Mouse (Mus musculus) limb, embryonic 11.5 days (tissue): ENCODE measurements around the gene Ctss. TPM values are rescaled to one million over a fixed set of nuclear protein-coding genes. Genes with fewer than 3 reads are reported as not detected.
"Not testable (repeated sequence)": the region's sequence is repeated elsewhere in the genome, so short reads cannot be mapped to it uniquely, and the experiment has no call there.

Experiments used
- ATAC-seq: fragments of 200-750 bp; cut with Nextera tagmentation; 2 replicates; pipeline ENCODE4 v1.8.0; 2017; ENCODE audit warnings: low read depth; ENCODE audit not compliant: insufficient number of reproducible peaks, low FRiP score, low TSS enrichment
- DNase-seq: peaks from one replicate; pipeline ENCODE4 v3.0.0-alpha.2; 2015; ENCODE audit warnings: low spot score
- H3K27ac ChIP-seq: fragments of 300-500 bp; sonication (generic); replicated peaks from 2 replicates; pipeline ENCODE4 v1.5.1; 2014; ENCODE audit warnings: low read depth, mild to moderate bottlenecking, low read length
- H3K27me3 ChIP-seq: fragments of 300-500 bp; sonication (generic); 2 replicates; pipeline ENCODE4 v1.6.1; 2014; ENCODE audit warnings: mild to moderate bottlenecking, low read length, mixed read lengths; ENCODE audit not compliant: control insufficient read depth, insufficient read depth
- H3K36me3 ChIP-seq: fragments of 300-500 bp; sonication (generic); 2 replicates; pipeline ENCODE4 v1.6.1; 2014; ENCODE audit warnings: mild to moderate bottlenecking, low read length, moderate library complexity, mixed read lengths; ENCODE audit not compliant: control insufficient read depth, insufficient read depth
- H3K4me1 ChIP-seq: fragments of 300-500 bp; sonication (generic); 2 replicates; pipeline ENCODE4 v1.6.1; 2014; ENCODE audit warnings: low read length, mixed read lengths; ENCODE audit not compliant: control insufficient read depth, insufficient read depth
- H3K4me2 ChIP-seq: fragments of 300-500 bp; sonication (generic); 2 replicates; pipeline ENCODE4 v1.6.1; 2014; ENCODE audit warnings: low read depth, mild to moderate bottlenecking, moderate library complexity; ENCODE audit not compliant: severe bottlenecking
- H3K4me3 ChIP-seq: fragments of 300-500 bp; sonication (generic); 2 replicates; pipeline ENCODE4 v1.5.1; 2014; ENCODE audit warnings: low read depth, low read length
- H3K9ac ChIP-seq: fragments of 300-500 bp; sonication (generic); 2 replicates; pipeline ENCODE4 v1.6.1; 2014; ENCODE audit warnings: mild to moderate bottlenecking, low read length
- H3K9me3 ChIP-seq: fragments of 300-500 bp; sonication (generic); 2 replicates; pipeline ENCODE4 v1.6.1; 2016; ENCODE audit warnings: low read length; ENCODE audit not compliant: control insufficient read depth
- WGBS: fragments of 180-500 bp; shearing (Covaris S2); extraction: QIAGEN DNeasy Blood & Tissue Kit; methylation state at CpG from one replicate; pipeline ENCODE4 v1.1.7; 2014; 5-methylcytosine and 5-hydroxymethylcytosine counted together
- polyA plus RNA-seq: library from polyadenylated mRNA; unstranded; fragments of >200 nt; fragmentation: Nextera tagmentation; extraction: Ambion mirVana; gene quantifications from 2 replicates; pipeline ENCODE4 v1.2.1, GENCODE M21; 2014

Gene Ctss
- polyA plus RNA-seq, 1 experiment from 2014 or later: 5.6 TPM

- no peak for DNase-seq
- Histone ChIP-seq H3K9me3 (no peaks in the 10 kb centered on the region), H3K4me2 (no peak overlapping the region), H3K9ac (no peak overlapping the region), H3K36me3 (no peaks in the 10 kb centered on the region), H3K4me3 (no peak overlapping the region), H3K4me1 (no peaks in the 10 kb centered on the region), H3K27ac (no peak overlapping the region), H3K27me3 (no peaks in the 10 kb centered on the region)
- no peak for ATAC-seq
- 90% methylated on average over 10 of the region's 10 CpGs for WGBS
Measured at GRCm38 (mm10) chr3:95538936-95539335, 12.3 kb downstream of the Ctss start.

GRCm38 (mm10) chr3:95539837-95540236 lies 13.3 kb downstream of the Ctss start:
- no peak overlapping the region for H3K4me3 ChIP-seq
- 92% methylated on average over 4 of the region's 4 CpGs for WGBS
- H3K4me2 ChIP-seq: no peak overlapping the region
- no peak overlapping the region for H3K9ac ChIP-seq
- no peaks in the 10 kb centered on the region for H3K27me3 ChIP-seq
- H3K36me3 ChIP-seq: no peaks in the 10 kb centered on the region
- no peaks in the 10 kb centered on the region for H3K9me3 ChIP-seq
- ATAC-seq: no peak
- DNase-seq: no peak
- no peaks in the 10 kb centered on the region for H3K4me1 ChIP-seq
- no peak overlapping the region for H3K27ac ChIP-seq

GRCm38 (mm10) chr3:95541186-95541585 lies 14.6 kb downstream of the Ctss start:
- not testable (repeated sequence) for H3K9me3 ChIP-seq, H3K4me3 ChIP-seq, H3K27me3 ChIP-seq, ATAC-seq, H3K36me3 ChIP-seq, H3K27ac ChIP-seq, H3K4me2 ChIP-seq, DNase-seq, H3K9ac ChIP-seq, H3K4me1 ChIP-seq
- 83% methylated on average over 2 of the region's 2 CpGs for WGBS

GRCm38 (mm10) chr3:95542171-95542570 lies 15.6 kb downstream of the Ctss start:
- Histone ChIP-seq H3K9ac (no peak overlapping the region), H3K27ac (no peak overlapping the region), H3K9me3 (no peaks in the 10 kb centered on the region), H3K4me2 (no peak overlapping the region), H3K4me1 (no peaks in the 10 kb centered on the region), H3K36me3 (no peaks in the 10 kb centered on the region), H3K27me3 (no peaks in the 10 kb centered on the region), H3K4me3 (no peak overlapping the region)
- ATAC-seq: no peak
- DNase-seq: no peak

- 73% methylated on average over 7 of the region's 7 CpGs for WGBS
- H3K9ac ChIP-seq: no peak overlapping the region
- H3K4me2 ChIP-seq: no peak overlapping the region
- no peaks in the 10 kb centered on the region for H3K4me1 ChIP-seq
- H3K36me3 ChIP-seq: no peaks in the 10 kb centered on the region
- no peaks in the 10 kb centered on the region for H3K9me3 ChIP-seq
- H3K4me3 ChIP-seq: no peak overlapping the region
- no peak for DNase-seq
- H3K27me3 ChIP-seq: no peaks in the 10 kb centered on the region
- no peak overlapping the region for H3K27ac ChIP-seq
- ATAC-seq: no peak
Measured at GRCm38 (mm10) chr3:95542981-95543380, 16.4 kb downstream of the Ctss start.

- no peak overlapping the region for H3K9ac ChIP-seq
- H3K27ac ChIP-seq: no peak overlapping the region
- DNase-seq: no peak
- H3K27me3 ChIP-seq: no peaks in the 10 kb centered on the region
- H3K4me1 ChIP-seq: no peaks in the 10 kb centered on the region
- no peak for ATAC-seq
- H3K36me3 ChIP-seq: no peaks in the 10 kb centered on the region
- H3K9me3 ChIP-seq: no peaks in the 10 kb centered on the region
- 70% methylated on average over 1 of the region's 1 CpGs for WGBS
- no peak overlapping the region for H3K4me2 ChIP-seq
- H3K4me3 ChIP-seq: no peak overlapping the region
Measured at GRCm38 (mm10) chr3:95550176-95550575, 23.6 kb downstream of the Ctss start.

GRCm38 (mm10) chr3:95553986-95554385 lies 27.4 kb downstream of the Ctss start:
- DNase-seq (peak; percentile 11), ATAC-seq (no peak)
- Histone ChIP-seq H3K4me2 (no peak overlapping the region), H3K9ac (no peak overlapping the region), H3K36me3 (no peaks in the 10 kb centered on the region), H3K4me1 (no peaks in the 10 kb centered on the region), H3K27me3 (no peaks in the 10 kb centered on the region), H3K4me3 (no peak overlapping the region), H3K27ac (no peak overlapping the region), H3K9me3 (no peaks in the 10 kb centered on the region)
- WGBS: 58% methylated on average over 3 of the region's 3 CpGs

GRCm38 (mm10) chr3:95559437-95559836 lies 32.9 kb downstream of the Ctss start, which contains the start of gene Hormad1:
Gene Hormad1, plus strand, starts transcription at chr3:95559677.
- ATAC-seq: no peak
- no peak within 1 kb of the TSS for H3K27ac ChIP-seq
- WGBS: 89% methylated on average over 27 of the region's 27 CpGs

GRCm38 (mm10) chr3:95560738-95561137 lies 34.2 kb downstream of the Ctss start:
- ATAC-seq (no peak), DNase-seq (no peak)
- Histone ChIP-seq H3K9ac (no peak overlapping the region), H3K36me3 (no peaks in the 10 kb centered on the region), H3K4me1 (no peaks in the 10 kb centered on the region), H3K4me3 (no peak overlapping the region), H3K27me3 (no peaks in the 10 kb centered on the region), H3K4me2 (no peak overlapping the region), H3K27ac (no peak overlapping the region), H3K9me3 (no peaks in the 10 kb centered on the region)
- WGBS: 97% methylated on average over 3 of the region's 3 CpGs

More at GRCm38 (mm10) chr3:95559437-95559836, 32.9 kb downstream of the Ctss start, which contains the start of gene Hormad1:
- H3K36me3 ChIP-seq: no peaks in the 10 kb centered on the region
- H3K4me2 ChIP-seq: no peak within 1 kb of the TSS
- H3K9ac ChIP-seq: no peak within 1 kb of the TSS
- no peaks in the 10 kb centered on the region for H3K9me3 ChIP-seq
- H3K27me3 ChIP-seq: no peaks in the 10 kb centered on the region
- no peak for DNase-seq
- no peaks in the 10 kb centered on the region for H3K4me1 ChIP-seq
- H3K4me3 ChIP-seq: no peak within 1 kb of the TSS
